Mouse (Mus musculus) heart, adult 2 months (tissue): ENCODE data around the gene Csnk1g1.

ENCODE experiments used
- CTCF ChIP-seq: fragments of 200-600 bp; IDR thresholded peaks from 2 replicates; pipeline ENCODE4 v1.8.1; 2022; ENCODE audit warnings: antibody characterized with exemption, mild to moderate bottlenecking, moderate library complexity
- POLR2A ChIP-seq: fragments of 200-500 bp; IDR thresholded peaks from 2 replicates; pipeline ENCODE4 v1.6.1; 2011; ENCODE audit warnings: mild to moderate bottlenecking, low read depth, low read length, control low read depth; ENCODE audit not compliant: insufficient read depth

DNA sequence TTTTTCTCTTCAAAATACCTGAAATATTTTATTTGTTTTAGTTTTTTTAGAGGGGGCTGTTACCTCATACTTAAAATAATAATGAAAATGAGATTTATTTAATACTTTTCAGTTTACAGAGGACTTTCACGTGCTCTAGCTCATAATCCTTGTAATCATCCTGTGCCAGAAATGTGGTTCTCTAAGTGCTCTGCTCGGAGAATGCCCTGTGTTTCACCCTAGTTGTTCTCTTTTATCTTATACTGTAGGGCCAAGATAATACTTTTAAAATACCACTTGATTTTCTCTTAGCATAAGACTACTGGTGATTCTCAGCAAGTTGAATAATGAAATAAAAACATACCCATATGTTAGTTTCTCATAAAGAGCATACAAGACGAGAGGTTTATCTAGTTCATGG is 61.3 kb downstream of the Csnk1g1 start:
- TF ChIP-seq POLR2A (no peak), CTCF (no peak)
